Mouse (Mus musculus): ENCODE results near the gene Itgad. TPM values are rescaled to one million over a fixed set of nuclear protein-coding genes. Genes with fewer than 3 reads are reported as not detected.
A peak's percentile ranks its signal among the peaks of the same experiment; 100 is the strongest.

Itgad gene
- polyA plus RNA-seq, 1 experiment: 61.3 TPM

- Histone ChIP-seq H3K27ac (ENCODE audit: insufficient read depth, low read length) (no peak overlapping the region), H3K4me3 (ENCODE audit: extremely low read depth, insufficient read depth, insufficient read length) (peak overlapping the region; percentile 20; the same call in 1 of the 2 replicates), H3K36me3 (ENCODE audit: control insufficient read depth, insufficient read depth, low read length) (peaks cover 4% of the 10 kb centered on the region; the same call in 1 of the 2 replicates), H3K27me3 (ENCODE audit: control insufficient read depth, insufficient read depth, low read length) (no peaks in the 10 kb centered on the region; the same call in 1 of the 2 replicates), H3K4me1 (ENCODE audit: control insufficient read depth, insufficient read depth, insufficient read length) (no peaks in the 10 kb centered on the region)
- 10% methylated on average over 24 of the region's 24 CpGs for WGBS
- TF ChIP-seq CTCF (IDR thresholded peaks at IDR 0.05; ENCODE audit: extremely low read depth, insufficient read depth, insufficient read length, insufficient replicate concordance): no peak
- TF ChIP-seq POLR2A (IDR thresholded peaks at IDR 0.05; ENCODE audit: low read depth, low read length): no peak
- DNase-seq (ENCODE audit: low read depth in 1 of 2, low spot score in 2 of 2): no peak
Measured at GRCm38 (mm10) chr7:128252609-128253008, 98.4 kb downstream of the Itgad start.

- H3K4me3 ChIP-seq (ENCODE audit: extremely low read depth, insufficient read depth, insufficient read length): no peak overlapping the region
- no peaks in the 10 kb centered on the region for H3K4me1 ChIP-seq (ENCODE audit: control insufficient read depth, insufficient read depth, insufficient read length)
- 60% methylated on average over 2 of the region's 2 CpGs for WGBS
- no peaks in the 10 kb centered on the region; the same call in 1 of the 2 replicates for H3K27me3 ChIP-seq (ENCODE audit: control insufficient read depth, insufficient read depth, low read length)
- no peak for DNase-seq (ENCODE audit: low read depth in 1 of 2, low spot score in 2 of 2)
- H3K27ac ChIP-seq (ENCODE audit: insufficient read depth, low read length): no peak overlapping the region
- peaks cover 4% of the 10 kb centered on the region; the same call in 1 of the 2 replicates for H3K36me3 ChIP-seq (ENCODE audit: control insufficient read depth, insufficient read depth, low read length)
- TF ChIP-seq CTCF (IDR thresholded peaks at IDR 0.05; ENCODE audit: extremely low read depth, insufficient read depth, insufficient read length, insufficient replicate concordance) (no peak), POLR2A (IDR thresholded peaks at IDR 0.05; ENCODE audit: low read depth, low read length) (no peak)
Measured at GRCm38 (mm10) chr7:128254978-128255377, 100.8 kb downstream of the Itgad start.

GRCm38 (mm10) chr7:128255757-128256156, 101.6 kb downstream of the Itgad start:
- Histone ChIP-seq H3K27me3 (ENCODE audit: control insufficient read depth, insufficient read depth, low read length) (no peaks in the 10 kb centered on the region; the same call in 1 of the 2 replicates), H3K4me3 (ENCODE audit: extremely low read depth, insufficient read depth, insufficient read length) (no peak overlapping the region), H3K4me1 (ENCODE audit: control insufficient read depth, insufficient read depth, insufficient read length) (no peaks in the 10 kb centered on the region), H3K36me3 (ENCODE audit: control insufficient read depth, insufficient read depth, low read length) (peaks cover 4% of the 10 kb centered on the region; the same call in 1 of the 2 replicates), H3K27ac (ENCODE audit: insufficient read depth, low read length) (no peak overlapping the region)
- no peak for TF ChIP-seq CTCF (IDR thresholded peaks at IDR 0.05; ENCODE audit: extremely low read depth, insufficient read depth, insufficient read length, insufficient replicate concordance)
- no peak for TF ChIP-seq POLR2A (IDR thresholded peaks at IDR 0.05; ENCODE audit: low read depth, low read length)
- WGBS: 90% methylated on average over 5 of the region's 5 CpGs
- DNase-seq (ENCODE audit: low read depth in 1 of 2, low spot score in 2 of 2): no peak

- Histone ChIP-seq H3K36me3 (ENCODE audit: control insufficient read depth, insufficient read depth, low read length) (peaks cover 4% of the 10 kb centered on the region; the same call in 1 of the 2 replicates), H3K27me3 (ENCODE audit: control insufficient read depth, insufficient read depth, low read length) (no peaks in the 10 kb centered on the region; the same call in 1 of the 2 replicates), H3K4me1 (ENCODE audit: control insufficient read depth, insufficient read depth, insufficient read length) (no peaks in the 10 kb centered on the region), H3K27ac (ENCODE audit: insufficient read depth, low read length) (no peak overlapping the region), H3K4me3 (ENCODE audit: extremely low read depth, insufficient read depth, insufficient read length) (no peak overlapping the region)
- no peak for DNase-seq (ENCODE audit: low read depth in 1 of 2, low spot score in 2 of 2)
- 70% methylated on average over 5 of the region's 5 CpGs for WGBS
- TF ChIP-seq POLR2A (IDR thresholded peaks at IDR 0.05; ENCODE audit: low read depth, low read length) (no peak), CTCF (IDR thresholded peaks at IDR 0.05; ENCODE audit: extremely low read depth, insufficient read depth, insufficient read length, insufficient replicate concordance) (no peak)
Measured at GRCm38 (mm10) chr7:128256783-128257334, 102.7 kb downstream of the Itgad start.

GRCm38 (mm10) chr7:128265411-128265810, 111.2 kb downstream of the Itgad start, which contains the start of gene Slc5a2:
Slc5a2 (plus strand) TSS chr7:128265657.
- 89% methylated on average over 6 of the region's 6 CpGs for WGBS
- DNase-seq (ENCODE audit: low read depth in 1 of 2, low spot score in 2 of 2): no peak
- no peaks in the 10 kb centered on the region for H3K4me1 ChIP-seq (ENCODE audit: control insufficient read depth, insufficient read depth, insufficient read length)
- TF ChIP-seq CTCF (IDR thresholded peaks at IDR 0.05; ENCODE audit: extremely low read depth, insufficient read depth, insufficient read length, insufficient replicate concordance) (no peak), POLR2A (IDR thresholded peaks at IDR 0.05; ENCODE audit: low read depth, low read length) (no peak)
- H3K27me3 ChIP-seq (ENCODE audit: control insufficient read depth, insufficient read depth, low read length): no peaks in the 10 kb centered on the region
- H3K27ac ChIP-seq (ENCODE audit: insufficient read depth, low read length): no peak within 1 kb of the TSS
- no peak within 1 kb of the TSS for H3K4me3 ChIP-seq (ENCODE audit: extremely low read depth, insufficient read depth, insufficient read length)
- no peaks in the 10 kb centered on the region for H3K36me3 ChIP-seq (ENCODE audit: control insufficient read depth, insufficient read depth, low read length)

- H3K4me3 ChIP-seq (ENCODE audit: extremely low read depth, insufficient read depth, insufficient read length): no peak overlapping the region
- no peaks in the 10 kb centered on the region for H3K27me3 ChIP-seq (ENCODE audit: control insufficient read depth, insufficient read depth, low read length)
- WGBS: 80% methylated on average over 5 of the region's 5 CpGs
- TF ChIP-seq POLR2A (IDR thresholded peaks at IDR 0.05; ENCODE audit: low read depth, low read length): no peak
- no peak for TF ChIP-seq CTCF (IDR thresholded peaks at IDR 0.05; ENCODE audit: extremely low read depth, insufficient read depth, insufficient read length, insufficient replicate concordance)
- no peaks in the 10 kb centered on the region for H3K36me3 ChIP-seq (ENCODE audit: control insufficient read depth, insufficient read depth, low read length)
- H3K27ac ChIP-seq (ENCODE audit: insufficient read depth, low read length): no peak overlapping the region
- H3K4me1 ChIP-seq (ENCODE audit: control insufficient read depth, insufficient read depth, insufficient read length): no peaks in the 10 kb centered on the region
- no peak for DNase-seq (ENCODE audit: low read depth in 1 of 2, low spot score in 2 of 2)
Measured at GRCm38 (mm10) chr7:128266056-128266455, 111.9 kb downstream of the Itgad start.

GRCm38 (mm10) chr7:128267391-128267790, 113.2 kb downstream of the Itgad start:
- DNase-seq (ENCODE audit: low read depth in 1 of 2, low spot score in 2 of 2): no peak
- TF ChIP-seq CTCF (IDR thresholded peaks at IDR 0.05; ENCODE audit: extremely low read depth, insufficient read depth, insufficient read length, insufficient replicate concordance) (no peak), POLR2A (IDR thresholded peaks at IDR 0.05; ENCODE audit: low read depth, low read length) (no peak)
- peaks cover 8% of the 10 kb centered on the region for H3K36me3 ChIP-seq (ENCODE audit: control insufficient read depth, insufficient read depth, low read length)
- 68% methylated on average over 13 of the region's 13 CpGs for WGBS
- H3K4me1 ChIP-seq (ENCODE audit: control insufficient read depth, insufficient read depth, insufficient read length): no peaks in the 10 kb centered on the region
- H3K27me3 ChIP-seq (ENCODE audit: control insufficient read depth, insufficient read depth, low read length): no peaks in the 10 kb centered on the region
- no peak overlapping the region for H3K4me3 ChIP-seq (ENCODE audit: extremely low read depth, insufficient read depth, insufficient read length)
- H3K27ac ChIP-seq (ENCODE audit: insufficient read depth, low read length): no peak overlapping the region

Data from spleen, adult 2 months (tissue).